In the genomic region with DNA sequence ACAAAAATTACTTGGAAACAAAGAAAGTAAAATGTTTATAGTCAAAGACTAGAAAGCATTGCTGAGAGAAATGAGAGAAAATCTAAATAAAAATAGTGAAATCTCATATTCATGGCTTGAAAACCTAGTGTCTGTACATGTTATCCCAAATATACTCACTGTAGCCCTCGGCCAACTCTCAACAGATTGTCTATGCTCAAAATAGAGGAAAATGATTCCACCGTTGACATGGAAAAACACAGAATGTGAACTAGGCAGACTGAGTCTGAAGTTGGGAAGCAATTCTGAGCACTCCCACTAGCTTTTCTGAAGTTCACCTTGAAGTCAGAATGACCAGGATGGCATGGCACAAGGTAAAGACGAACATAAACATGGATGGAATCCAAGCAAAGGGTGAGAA, we compare ENCODE assay signal across 4 mouse cellular contexts.
"Had no signal": no experiment of that assay in that cellular context is flagged by ENCODE, and none has a peak within 500 bp of the region (broad histone marks: within the 10 kb centered on the region; RNA-seq: fewer than 3 reads in every experiment).

No protein-coding gene starts in this region.

- DNase-seq: kidney, adult 18-20 months; kidney, postnatal 14 days; lung, postnatal 14 days; thymus, postnatal 4 days had no signal
